In the genomic region with DNA sequence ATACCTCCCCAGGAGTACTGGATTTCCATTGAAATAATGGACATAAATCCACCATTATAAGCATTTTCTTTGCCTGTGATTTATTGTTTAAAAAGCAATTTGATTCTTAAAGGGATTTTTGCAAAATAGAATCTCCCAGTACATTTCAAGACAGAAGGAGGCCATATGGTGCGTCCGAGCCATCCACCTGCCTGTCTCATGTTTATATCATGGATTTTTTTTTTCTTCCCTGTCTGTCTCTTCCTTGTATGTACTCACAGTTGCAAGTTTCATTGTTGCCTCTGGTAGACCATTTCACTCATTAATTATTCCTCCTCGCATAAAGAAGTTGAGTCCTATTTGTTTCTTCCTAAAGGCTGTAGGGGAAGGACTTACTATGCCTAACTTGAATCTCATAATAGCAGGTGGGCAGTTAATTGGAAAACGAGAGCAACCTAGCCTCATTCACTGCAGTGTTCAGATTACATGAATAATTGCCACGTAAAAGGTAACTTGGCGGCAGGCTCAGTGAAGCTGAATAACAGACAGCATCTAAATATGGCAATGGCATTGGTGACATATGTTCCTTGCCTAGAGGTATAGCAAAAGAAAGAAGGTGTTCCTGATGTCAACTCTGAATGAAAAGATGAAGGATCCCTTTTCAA, we compare ENCODE assay signal across 28 mouse cellular contexts.
DNase-seq lines count a peak whose midpoint lies in the region; ATAC-seq and TF ChIP-seq lines count a peak whose summit lies in the region.
"Had no signal": no experiment of that assay in that cellular context is flagged by ENCODE, and none has a peak within 500 bp of the region (broad histone marks: within the 10 kb centered on the region; RNA-seq: fewer than 3 reads in every experiment).

No protein-coding gene starts in this region.

- H3K27me3 ChIP-seq in forebrain, embryonic 12.5 days: no peaks in the 10 kb centered on the region
- H3K27me3 ChIP-seq in forebrain, embryonic 15.5 days: no peaks in the 10 kb centered on the region
- H3K27me3 ChIP-seq: embryonic facial prominence, embryonic 12.5 days; heart, embryonic 15.5 days; limb, embryonic 13.5 days; liver, embryonic 12.5 days; megakaryocyte, embryonic 14.5 days; midbrain, embryonic 12.5 days; neural tube, embryonic 13.5 days had no signal

- peak; percentile 43 to 52 for DNase-seq in layer of hippocampus, adult 2 months (ENCODE audit: low spot score in 2 of 2)
- DNase-seq in layer of hippocampus, postnatal 10 days (ENCODE audit: low spot score in 2 of 2): no peak
- no peak for DNase-seq in adrenal gland, postnatal 25 days
- DNase-seq in cerebellum, adult 11-12 months: no peak
- DNase-seq: adrenal gland, postnatal 36 days; B cell, adult 2 months; cerebellum, adult 9-10 months; embryo, embryonic 11 days; gastrocnemius, postnatal 10 days; kidney, adult 8-10 months; kidney, postnatal 4 days; liver, postnatal 0 days; lung, postnatal 4 days; right cerebral cortex, postnatal 4 days; thymus, adult 2 months; thymus, postnatal 4 days had no signal

- no peak overlapping the region for H3K9ac ChIP-seq in forebrain, embryonic 12.5 days
- H3K9ac ChIP-seq in forebrain, embryonic 15.5 days (replicated peaks): no peak overlapping the region
- H3K9ac ChIP-seq: embryonic facial prominence, embryonic 12.5 days; heart, embryonic 15.5 days; limb, embryonic 13.5 days; liver, embryonic 12.5 days; liver, postnatal 0 days; midbrain, embryonic 12.5 days; neural tube, embryonic 13.5 days had no signal

- TF ChIP-seq CTCF in layer of hippocampus, adult 2 months (conservative IDR thresholded peaks at IDR 0.05): no peak

- no peaks in the 10 kb centered on the region for H3K9me3 ChIP-seq in forebrain, embryonic 12.5 days
- no peaks in the 10 kb centered on the region for H3K9me3 ChIP-seq in forebrain, embryonic 15.5 days
- H3K9me3 ChIP-seq: embryonic facial prominence, embryonic 12.5 days; heart, embryonic 15.5 days; limb, embryonic 13.5 days; liver, embryonic 12.5 days; megakaryocyte, embryonic 14.5 days; midbrain, embryonic 12.5 days; neural tube, embryonic 13.5 days had no signal

- no peaks in the 10 kb centered on the region for H3K36me3 ChIP-seq in forebrain, embryonic 12.5 days (replicated peaks)
- H3K36me3 ChIP-seq in forebrain, embryonic 15.5 days: no peaks in the 10 kb centered on the region
- H3K36me3 ChIP-seq: embryonic facial prominence, embryonic 12.5 days; heart, embryonic 15.5 days; limb, embryonic 13.5 days; liver, embryonic 12.5 days; midbrain, embryonic 12.5 days; neural tube, embryonic 13.5 days had no signal

- H3K4me2 ChIP-seq in forebrain, embryonic 12.5 days: no peak overlapping the region
- H3K4me2 ChIP-seq in forebrain, embryonic 15.5 days (replicated peaks): no peak overlapping the region
- H3K4me2 ChIP-seq: embryonic facial prominence, embryonic 12.5 days; heart, embryonic 15.5 days; limb, embryonic 13.5 days; liver, embryonic 12.5 days; midbrain, embryonic 12.5 days; neural tube, embryonic 13.5 days had no signal

- no peak overlapping the region for H3K4me3 ChIP-seq in layer of hippocampus, adult 2 months
- no peak overlapping the region for H3K4me3 ChIP-seq in forebrain, embryonic 12.5 days (replicated peaks)
- no peak overlapping the region for H3K4me3 ChIP-seq in forebrain, embryonic 15.5 days
- H3K4me3 ChIP-seq: embryonic facial prominence, embryonic 12.5 days; heart, embryonic 15.5 days; limb, embryonic 13.5 days; liver, embryonic 12.5 days; megakaryocyte, embryonic 14.5 days; midbrain, embryonic 12.5 days; neural tube, embryonic 13.5 days had no signal

- 50% methylated on average over 6 of the region's 6 CpGs for WGBS in forebrain, embryonic 12.5 days
- 24% methylated on average over 6 of the region's 6 CpGs for WGBS in forebrain, embryonic 15.5 days

- peaks cover 16% of the 10 kb centered on the region for H3K4me1 ChIP-seq in forebrain, embryonic 12.5 days
- H3K4me1 ChIP-seq in forebrain, embryonic 15.5 days: peaks cover 34% of the 10 kb centered on the region
- H3K4me1 ChIP-seq: heart, embryonic 15.5 days; limb, embryonic 13.5 days had no signal

- peak overlapping the region; percentile 67 for H3K27ac ChIP-seq in layer of hippocampus, adult 2 months
- H3K27ac ChIP-seq in forebrain, embryonic 12.5 days: peak overlapping the region; percentile 56; the same call in 1 of the 2 replicates
- H3K27ac ChIP-seq in forebrain, embryonic 15.5 days (replicated peaks): peak overlapping the region; percentile 80
- H3K27ac ChIP-seq: embryonic facial prominence, embryonic 12.5 days; heart, embryonic 15.5 days; kidney, postnatal 0 days; limb, embryonic 13.5 days; liver, embryonic 12.5 days; midbrain, embryonic 12.5 days; neural tube, embryonic 13.5 days had no signal

- ATAC-seq in forebrain, embryonic 12.5 days (ENCODE audit: low FRiP score): peak; percentile 54; the same call in 1 of the 2 replicates
- ATAC-seq in forebrain, embryonic 15.5 days (replicated peaks): peak; percentile 57
- ATAC-seq: intestine, embryonic 16.5 days; liver, embryonic 12.5 days; liver, postnatal 0 days; lung, postnatal 0 days had no signal

Comparison
In these comparisons a context has a peak if more than half of its experiments do, and no peak if none do; other contexts are left out.
1. DNase-seq: peak in layer of hippocampus, adult 2 months (2 of 2); none in layer of hippocampus, postnatal 10 days (0 of 2), adrenal gland, postnatal 25 days (single experiment) and cerebellum, adult 11-12 months (single experiment).
2. Peak in every context shown above with its lines, with median percentiles within 50 percentile points of each other: H3K27ac ChIP-seq.